26 mouse cellular contexts compared by ENCODE assay signal in genomic region chr6:60410051-60410785, GRCm38 (mm10).
"Had no signal": no experiment of that assay in that cellular context is flagged by ENCODE, and none has a peak within 500 bp of the region (broad histone marks: within the 10 kb centered on the region; RNA-seq: fewer than 3 reads in every experiment).

No protein-coding gene starts in this region.

- H3K4me1 ChIP-seq: heart, embryonic 13.5 days; heart, embryonic 15.5 days; hindbrain, embryonic 13.5 days; hindbrain, embryonic 15.5 days; kidney, embryonic 15.5 days; limb, embryonic 13.5 days; limb, embryonic 15.5 days; liver, embryonic 12.5 days had no signal

- H3K4me3 ChIP-seq: heart, adult 2 months; heart, embryonic 13.5 days; heart, embryonic 15.5 days; hindbrain, embryonic 13.5 days; hindbrain, embryonic 15.5 days; kidney, embryonic 15.5 days; limb, embryonic 13.5 days; limb, embryonic 15.5 days; liver, embryonic 12.5 days had no signal

- H3K27me3 ChIP-seq: heart, embryonic 13.5 days; heart, embryonic 15.5 days; hindbrain, embryonic 13.5 days; hindbrain, embryonic 15.5 days; kidney, embryonic 15.5 days; limb, embryonic 13.5 days; limb, embryonic 15.5 days; liver, embryonic 12.5 days had no signal

- DNase-seq: gastrocnemius, postnatal 14 days; gastrocnemius, postnatal 36 days; heart, adult 11 months; heart, adult 2 months; heart, postnatal 14 days; heart, postnatal 36 days; kidney, adult 11 months; kidney, adult 2 months; kidney, adult 9 months; kidney, postnatal 14 days; kidney, postnatal 36 days; layer of hippocampus, adult 9-11 months; layer of hippocampus, postnatal 36 days; left cerebral cortex, postnatal 4 days had no signal

- H3K27ac ChIP-seq: heart, adult 2 months; heart, embryonic 13.5 days; heart, embryonic 15.5 days; hindbrain, embryonic 13.5 days; hindbrain, embryonic 15.5 days; hindbrain, postnatal 0 days; kidney, embryonic 15.5 days; kidney, postnatal 0 days; limb, embryonic 13.5 days; limb, embryonic 15.5 days; liver, embryonic 12.5 days; liver, embryonic 14.5 days had no signal

- ATAC-seq: hindbrain, postnatal 0 days; intestine, embryonic 16.5 days; liver, embryonic 12.5 days had no signal

- H3K36me3 ChIP-seq: heart, embryonic 13.5 days; heart, embryonic 15.5 days; hindbrain, embryonic 13.5 days; hindbrain, embryonic 15.5 days; kidney, embryonic 15.5 days; limb, embryonic 13.5 days; limb, embryonic 15.5 days; liver, embryonic 12.5 days had no signal

- H3K9me3 ChIP-seq: heart, embryonic 13.5 days; heart, embryonic 15.5 days; hindbrain, embryonic 13.5 days; hindbrain, embryonic 15.5 days; kidney, embryonic 15.5 days; limb, embryonic 13.5 days; limb, embryonic 15.5 days had no signal
